Mouse (Mus musculus) forebrain, embryonic 16.5 days (tissue): Measurements from ENCODE around the gene Prg2. TPM values are rescaled to one million over a fixed set of nuclear protein-coding genes. Genes with fewer than 3 reads are reported as not detected.

Experiments used
- ATAC-seq: fragments of 200-750 bp; cut with Nextera tagmentation; 2 replicates; pipeline ENCODE4 v1.8.0; 2017; ENCODE audit warnings: mild to moderate bottlenecking, moderate library complexity
- H3K27ac ChIP-seq: fragments of 300-500 bp; sonication (generic); 2 replicates; pipeline ENCODE4 v1.5.1; 2014; ENCODE audit warnings: low read length, control low read depth
- H3K27me3 ChIP-seq: fragments of 300-500 bp; sonication (generic); replicated peaks from 2 replicates; pipeline ENCODE4 v1.6.1; 2014; ENCODE audit warnings: low read length; ENCODE audit not compliant: control insufficient read depth, insufficient read depth
- H3K36me3 ChIP-seq: fragments of 300-500 bp; sonication (generic); 2 replicates; pipeline ENCODE4 v1.6.1; 2014; ENCODE audit not compliant: control insufficient read depth, insufficient read depth
- H3K4me1 ChIP-seq: fragments of 300-500 bp; sonication (generic); replicated peaks from 2 replicates; pipeline ENCODE4 v1.6.1; 2014; ENCODE audit warnings: low read length; ENCODE audit not compliant: control insufficient read depth, insufficient read depth
- H3K4me2 ChIP-seq: fragments of 300-500 bp; sonication (generic); 2 replicates; pipeline ENCODE4 v1.6.1; 2014; ENCODE audit warnings: mild to moderate bottlenecking, low read length, control low read depth
- H3K4me3 ChIP-seq: fragments of 300-500 bp; sonication (generic); replicated peaks from 2 replicates; pipeline ENCODE4 v1.5.1; 2014; ENCODE audit warnings: mild to moderate bottlenecking, low read length, control low read depth
- H3K9ac ChIP-seq: fragments of 300-500 bp; sonication (generic); replicated peaks from 2 replicates; pipeline ENCODE4 v1.6.1; 2014; ENCODE audit warnings: low read depth, low read length, control low read depth
- H3K9me3 ChIP-seq: fragments of 300-500 bp; sonication (generic); 2 replicates; pipeline ENCODE4 v1.6.1; 2016; ENCODE audit warnings: low read length; ENCODE audit not compliant: control insufficient read depth
- WGBS: fragments of 180-500 bp; shearing (Covaris S2); extraction: QIAGEN DNeasy Blood & Tissue Kit; methylation state at CpG from one replicate; pipeline ENCODE4 v1.1.7; 2014; 5-methylcytosine and 5-hydroxymethylcytosine counted together
- polyA plus RNA-seq: library from polyadenylated mRNA; unstranded; fragments of >200 nt; fragmentation: Nextera tagmentation; extraction: Ambion mirVana; gene quantifications from 2 replicates; pipeline ENCODE4 v1.2.1, GENCODE M21; 2015

Prg2 gene
- polyA plus RNA-seq, 1 experiment from 2014 or later = not detected

GRCm38 (mm10) chr2:84996376-84996775, 16.1 kb downstream of the Prg2 start:
- H3K4me3 ChIP-seq = no peak overlapping the region
- H3K9me3 ChIP-seq = no peaks in the 10 kb centered on the region
- WGBS = 99% methylated on average over 2 of the region's 2 CpGs
- no peak overlapping the region for H3K27ac ChIP-seq
- no peaks in the 10 kb centered on the region for H3K4me1 ChIP-seq
- H3K9ac ChIP-seq = no peak overlapping the region
- ATAC-seq = no peak
- no peaks in the 10 kb centered on the region for H3K27me3 ChIP-seq
- H3K4me2 ChIP-seq = no peak overlapping the region
- no peaks in the 10 kb centered on the region for H3K36me3 ChIP-seq

GRCm38 (mm10) chr2:84999486-85000181, 19.4 kb downstream of the Prg2 start:
- H3K4me3 ChIP-seq = no peak overlapping the region
- H3K9me3 ChIP-seq = no peaks in the 10 kb centered on the region
- WGBS = 86% methylated on average over 3 of the region's 3 CpGs
- no peak overlapping the region for H3K27ac ChIP-seq
- no peaks in the 10 kb centered on the region for H3K4me1 ChIP-seq
- no peaks in the 10 kb centered on the region for H3K27me3 ChIP-seq
- ATAC-seq = no peak
- no peak overlapping the region for H3K9ac ChIP-seq
- H3K36me3 ChIP-seq = no peaks in the 10 kb centered on the region
- H3K4me2 ChIP-seq = no peak overlapping the region

GRCm38 (mm10) chr2:85001497-85001896, 21.2 kb downstream of the Prg2 start:
- no peaks in the 10 kb centered on the region for H3K9me3 ChIP-seq
- no peaks in the 10 kb centered on the region for H3K36me3 ChIP-seq
- H3K27me3 ChIP-seq = no peaks in the 10 kb centered on the region
- WGBS = 77% methylated on average over 13 of the region's 13 CpGs
- H3K4me3 ChIP-seq = no peak overlapping the region
- ATAC-seq = no peak
- H3K4me1 ChIP-seq = no peaks in the 10 kb centered on the region
- H3K27ac ChIP-seq = no peak overlapping the region
- no peak overlapping the region for H3K9ac ChIP-seq
- H3K4me2 ChIP-seq = no peak overlapping the region

- WGBS = 80% methylated on average over 8 of the region's 8 CpGs
- H3K4me1 ChIP-seq = no peaks in the 10 kb centered on the region
- H3K4me3 ChIP-seq = no peak overlapping the region
- no peak for ATAC-seq
- no peak overlapping the region for H3K9ac ChIP-seq
- H3K4me2 ChIP-seq = no peak overlapping the region
- no peaks in the 10 kb centered on the region for H3K9me3 ChIP-seq
- H3K36me3 ChIP-seq = no peaks in the 10 kb centered on the region
- H3K27ac ChIP-seq = no peak overlapping the region
- H3K27me3 ChIP-seq = no peaks in the 10 kb centered on the region
Measured at GRCm38 (mm10) chr2:85002575-85002974, 22.3 kb downstream of the Prg2 start.

- no peak for ATAC-seq
- H3K4me1 ChIP-seq = no peaks in the 10 kb centered on the region
- H3K36me3 ChIP-seq = no peaks in the 10 kb centered on the region
- no peaks in the 10 kb centered on the region for H3K9me3 ChIP-seq
- no peak overlapping the region for H3K27ac ChIP-seq
- no peak overlapping the region for H3K9ac ChIP-seq
- no peaks in the 10 kb centered on the region for H3K27me3 ChIP-seq
- no peak overlapping the region for H3K4me2 ChIP-seq
- H3K4me3 ChIP-seq = no peak overlapping the region
- 77% methylated on average over 4 of the region's 4 CpGs for WGBS
Measured at GRCm38 (mm10) chr2:85004341-85004740, 24.1 kb downstream of the Prg2 start.

GRCm38 (mm10) chr2:85006600-85006999, 26.3 kb downstream of the Prg2 start:
- H3K9me3 ChIP-seq = no peaks in the 10 kb centered on the region
- 83% methylated on average over 7 of the region's 7 CpGs for WGBS
- no peak overlapping the region for H3K4me3 ChIP-seq
- ATAC-seq = no peak
- no peak overlapping the region for H3K4me2 ChIP-seq
- no peak overlapping the region for H3K9ac ChIP-seq
- H3K4me1 ChIP-seq = no peaks in the 10 kb centered on the region
- H3K27ac ChIP-seq = no peak overlapping the region
- H3K36me3 ChIP-seq = no peaks in the 10 kb centered on the region
- H3K27me3 ChIP-seq = no peaks in the 10 kb centered on the region

- no peak for ATAC-seq
- Histone ChIP-seq H3K36me3 (no peaks in the 10 kb centered on the region), H3K4me2 (no peak overlapping the region), H3K27me3 (no peaks in the 10 kb centered on the region), H3K9ac (no peak overlapping the region), H3K27ac (no peak overlapping the region), H3K4me3 (no peak overlapping the region), H3K9me3 (no peaks in the 10 kb centered on the region), H3K4me1 (no peaks in the 10 kb centered on the region)
- 20% methylated on average over 4 of the region's 4 CpGs for WGBS
Measured at GRCm38 (mm10) chr2:85007729-85008128, 27.5 kb downstream of the Prg2 start.

- no peaks in the 10 kb centered on the region for H3K4me1 ChIP-seq
- ATAC-seq = no peak
- no peak overlapping the region for H3K4me2 ChIP-seq
- no peak overlapping the region for H3K27ac ChIP-seq
- no peaks in the 10 kb centered on the region for H3K27me3 ChIP-seq
- H3K9ac ChIP-seq = no peak overlapping the region
- H3K36me3 ChIP-seq = no peaks in the 10 kb centered on the region
- H3K4me3 ChIP-seq = no peak overlapping the region
- no peaks in the 10 kb centered on the region for H3K9me3 ChIP-seq
- WGBS = 85% methylated on average over 2 of the region's 2 CpGs
Measured at GRCm38 (mm10) chr2:85009212-85009611, 29.0 kb downstream of the Prg2 start.

GRCm38 (mm10) chr2:85011906-85012604, 31.8 kb downstream of the Prg2 start:
- peak; percentile 75 for ATAC-seq
- WGBS = 73% methylated on average over 9 of the region's 9 CpGs

More at GRCm38 (mm10) chr2:85011906-85012604, 31.8 kb downstream of the Prg2 start:
- H3K9me3 ChIP-seq = no peaks in the 10 kb centered on the region
- no peak overlapping the region for H3K27ac ChIP-seq
- no peak overlapping the region for H3K9ac ChIP-seq
- peaks cover 3% of the 10 kb centered on the region; the same call in 1 of the 2 replicates for H3K4me1 ChIP-seq
- no peak overlapping the region for H3K4me3 ChIP-seq
- H3K27me3 ChIP-seq = no peaks in the 10 kb centered on the region
- H3K4me2 ChIP-seq = no peak overlapping the region
- H3K36me3 ChIP-seq = no peaks in the 10 kb centered on the region
